Mouse (Mus musculus): ENCODE measurements around the gene Gabra2.

Gene Gabra2

DNA sequence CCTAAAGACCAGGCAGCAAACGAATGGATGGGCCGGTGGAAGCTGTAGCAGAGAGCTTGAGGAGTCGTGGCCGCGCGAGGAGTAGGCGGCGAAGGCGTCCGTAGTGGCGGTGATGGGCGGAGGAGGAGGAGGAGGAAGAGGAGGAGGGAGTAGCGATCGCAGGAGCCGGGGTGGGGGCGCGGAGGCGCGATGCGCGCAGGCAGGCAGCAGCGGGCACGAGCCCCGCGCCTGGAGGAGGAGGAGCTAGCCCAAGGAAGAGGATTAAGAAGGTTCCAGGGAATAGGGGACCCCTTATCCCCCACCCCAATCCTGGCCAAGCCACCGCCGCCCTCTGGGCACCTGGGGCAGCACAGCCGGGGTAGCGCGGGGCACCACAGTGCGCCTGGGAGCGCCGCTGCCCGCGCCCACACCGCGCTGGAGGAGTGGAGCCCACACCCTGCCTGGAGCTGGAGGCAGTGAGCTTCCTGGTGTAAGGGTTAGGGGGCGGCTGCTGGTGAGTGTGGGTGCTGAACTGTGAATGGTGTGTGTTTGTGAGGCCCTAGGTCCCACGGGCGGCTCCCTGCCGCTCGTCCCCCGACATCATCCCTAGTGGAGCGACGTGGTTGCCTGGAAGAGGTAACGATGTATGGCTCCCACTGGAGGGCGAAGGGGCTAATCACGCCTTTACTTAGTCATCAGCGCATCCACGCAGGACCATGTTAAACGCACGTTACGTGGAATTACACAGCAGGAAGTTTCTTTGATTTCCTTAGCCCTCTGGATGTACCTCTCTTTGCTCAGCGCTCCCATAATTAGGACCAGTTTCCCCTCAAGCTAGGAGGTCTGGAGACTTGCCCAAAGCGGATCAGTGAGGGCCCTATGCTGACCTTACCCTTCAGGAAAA, at the start of gene Gabra2:
TSS of gene Gabra2 (minus strand) at position 125 of the 883 bp plus-strand sequence.
- DNase-seq (ENCODE audit: low spot score) = no peak

- DNase-seq (ENCODE audit: low spot score) = no peak
Measured at GRCm38 (mm10) chr5:71136691-71137090, 41.0 kb upstream of the Gabra2 start.

- DNase-seq (ENCODE audit: low spot score) = no peak
Measured at GRCm38 (mm10) chr5:71135840-71136239, 40.2 kb upstream of the Gabra2 start.

DNA sequence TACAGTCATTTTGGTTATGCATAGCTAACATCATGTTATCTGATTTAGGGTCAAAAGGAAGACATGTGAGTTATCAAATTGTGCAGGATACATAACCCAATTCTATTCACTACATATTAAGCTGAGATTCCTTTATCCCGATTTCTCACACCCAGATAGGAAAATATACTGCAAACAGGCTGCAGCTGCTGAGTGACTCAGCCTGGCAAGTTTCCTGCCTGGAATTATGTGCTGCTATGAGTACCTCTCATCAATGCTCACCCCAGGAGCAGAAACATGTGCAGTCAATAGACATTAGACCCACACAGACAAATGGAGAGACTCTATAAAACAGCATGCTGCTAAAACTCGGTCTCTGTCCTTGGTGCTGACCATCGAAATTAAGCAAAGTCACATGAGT, 32.1 kb upstream of the Gabra2 start:
- DNase-seq (ENCODE audit: low spot score) = no peak

GRCm38 (mm10) chr5:71115216-71115615, 19.6 kb upstream of the Gabra2 start:
- DNase-seq (ENCODE audit: low spot score) = peak; percentile 36

- DNase-seq (ENCODE audit: low spot score) = no peak
Measured at GRCm38 (mm10) chr5:71095180-71095579, 469 bp downstream of the Gabra2 start.

- DNase-seq (ENCODE audit: low spot score) = no peak
Measured at GRCm38 (mm10) chr5:71094776-71095175, 873 bp downstream of the Gabra2 start.

DNA sequence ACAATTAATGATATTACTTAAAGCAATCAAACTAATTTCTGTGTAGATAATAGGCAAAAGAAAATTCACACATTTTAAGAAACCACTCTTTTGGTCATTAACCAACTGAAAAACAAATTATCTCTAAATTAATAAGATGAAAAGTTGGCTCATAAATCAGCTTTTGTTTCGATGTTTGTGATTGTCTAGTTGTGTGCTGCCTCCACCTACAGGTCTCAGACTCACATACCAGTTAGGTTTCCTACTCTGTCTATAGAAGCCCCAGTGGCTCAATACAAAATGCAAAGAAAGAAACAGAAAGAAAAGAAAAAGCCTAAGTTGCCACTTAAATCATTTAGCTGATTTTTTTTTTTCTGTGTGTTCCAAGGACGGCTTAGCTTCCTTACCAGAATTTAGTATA, 1.8 kb downstream of the Gabra2 start:
- no peak for DNase-seq (ENCODE audit: low spot score)

- no peak for DNase-seq (ENCODE audit: low spot score)
Measured at GRCm38 (mm10) chr5:71092475-71092874, 3.2 kb downstream of the Gabra2 start.

DNA sequence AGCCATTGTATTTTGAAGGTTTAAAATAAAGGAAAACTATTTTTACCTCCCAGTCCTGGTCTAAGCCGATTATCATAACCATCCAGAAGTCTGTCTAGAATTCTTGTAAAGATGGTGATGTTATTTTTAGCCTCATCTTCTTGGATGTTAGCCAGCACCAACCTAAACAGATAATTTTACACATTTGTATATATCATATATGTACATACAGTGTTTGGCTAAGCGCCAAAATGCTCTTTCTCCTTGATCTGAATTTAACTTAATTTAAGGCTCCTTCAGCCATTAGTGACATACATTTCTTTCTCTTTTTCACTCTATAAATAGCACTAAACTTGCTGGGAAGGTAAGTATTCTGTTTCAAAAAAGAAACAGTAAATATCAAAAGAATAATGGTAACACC, 3.7 kb downstream of the Gabra2 start:
- DNase-seq (ENCODE audit: low spot score) = no peak

DNA sequence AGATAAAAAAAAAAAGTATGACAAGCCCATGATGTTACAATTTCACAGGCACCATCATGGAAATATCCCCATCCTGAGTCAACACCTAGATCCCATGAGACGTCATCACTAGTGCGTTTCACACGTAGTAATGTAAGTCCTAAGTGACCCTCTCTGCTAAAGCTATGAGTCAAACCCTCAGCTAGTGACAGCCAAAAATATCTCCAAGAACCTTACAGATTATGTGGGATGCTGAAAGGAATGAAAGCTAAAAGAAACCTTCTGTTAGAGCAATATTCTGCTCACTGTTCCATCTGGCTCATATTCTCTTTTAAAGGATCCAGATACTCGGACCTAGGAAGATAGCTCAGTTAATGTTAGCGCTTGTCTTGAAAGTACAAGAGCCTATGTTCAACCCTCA, 16.8 kb downstream of the Gabra2 start:
- no peak for DNase-seq (ENCODE audit: low spot score)

DNA sequence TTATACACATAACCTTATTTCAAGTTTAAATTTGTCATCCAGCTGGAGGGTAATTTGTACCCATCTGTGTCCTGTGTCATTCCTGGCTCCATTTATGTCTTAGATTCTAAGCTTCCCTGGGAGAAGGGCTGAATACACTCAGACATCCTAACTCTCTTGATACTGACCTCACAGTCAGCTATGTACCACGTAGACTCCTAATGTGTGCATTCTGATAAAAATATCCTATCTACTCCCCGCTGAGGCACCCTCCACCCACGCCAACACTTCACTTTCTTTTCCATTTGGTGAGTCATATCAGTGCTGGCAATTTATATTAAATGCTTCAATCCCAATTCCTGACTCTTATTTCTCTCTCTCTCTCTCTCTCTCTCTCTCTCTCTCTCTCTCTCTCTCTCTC, 34.0 kb downstream of the Gabra2 start:
- DNase-seq (ENCODE audit: low spot score) = no peak

- no peak for DNase-seq (ENCODE audit: low spot score)
Measured at GRCm38 (mm10) chr5:71058047-71058446, 37.6 kb downstream of the Gabra2 start.

DNA sequence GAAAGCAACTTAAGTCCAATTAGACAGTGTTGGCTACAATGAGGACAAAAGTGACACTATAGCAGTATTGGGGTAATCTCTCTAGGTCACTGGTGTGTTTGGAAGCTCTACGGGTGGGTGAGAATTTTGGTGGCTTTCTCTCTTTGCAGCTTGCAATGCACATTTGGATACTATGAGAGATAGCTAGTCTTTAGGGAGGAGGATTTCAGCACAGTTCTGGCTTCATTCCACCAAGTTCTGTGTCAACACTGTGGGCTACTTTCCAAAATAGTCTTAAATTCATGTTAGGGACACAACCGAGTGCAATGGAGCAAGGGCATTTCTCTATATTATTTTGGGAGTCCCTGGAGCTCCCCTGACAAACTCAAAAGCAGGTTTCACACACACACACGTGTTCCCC, 58.3 kb downstream of the Gabra2 start:
- DNase-seq (ENCODE audit: low spot score) = peak; percentile 19

GRCm38 (mm10) chr5:71025956-71026355, 69.7 kb downstream of the Gabra2 start:
- no peak for DNase-seq (ENCODE audit: low spot score)

DNA sequence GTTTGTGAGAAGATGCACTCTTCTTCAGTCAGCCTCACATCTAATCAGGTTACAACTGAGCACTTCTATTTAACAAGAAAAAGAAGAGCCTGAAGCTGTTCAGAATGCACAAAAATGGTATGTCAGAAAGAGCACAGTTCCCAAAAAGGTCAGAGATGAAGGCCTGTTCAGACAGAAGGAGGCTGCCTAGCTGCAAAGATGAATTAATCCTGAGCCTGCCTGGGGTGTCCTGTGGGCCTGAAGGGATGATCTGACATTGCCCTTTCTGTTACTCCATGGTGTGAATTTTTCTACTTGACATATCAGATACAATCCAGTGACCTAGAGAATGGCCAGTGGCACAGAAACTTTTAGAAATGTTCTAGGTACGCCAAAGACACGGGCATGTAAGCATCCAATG, 83.9 kb downstream of the Gabra2 start:
- DNase-seq (ENCODE audit: low spot score) = no peak

GRCm38 (mm10) chr5:71011271-71011670, 84.4 kb downstream of the Gabra2 start:
- DNase-seq (ENCODE audit: low spot score) = no peak

DNA sequence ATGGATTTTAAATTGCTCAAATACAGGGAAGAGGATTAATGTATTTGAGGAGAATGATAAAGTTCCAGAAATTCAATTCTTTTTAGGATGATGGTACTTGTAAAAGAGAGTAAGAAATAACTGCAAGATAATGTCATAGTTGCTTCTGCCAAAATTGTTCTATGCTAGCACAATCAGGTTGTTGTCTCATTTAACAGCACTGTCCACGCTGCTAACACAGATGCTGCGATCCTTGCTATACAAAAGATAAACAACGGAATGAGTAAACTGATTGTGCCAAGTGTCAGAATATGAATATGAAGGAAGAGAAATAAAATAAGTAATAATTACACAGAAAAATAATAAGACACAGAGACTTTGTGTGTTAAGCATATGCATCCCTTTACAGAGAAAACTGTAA, 84.9 kb downstream of the Gabra2 start:
- DNase-seq (ENCODE audit: low spot score) = no peak

GRCm38 (mm10) chr5:70995617-70996325, 99.9 kb downstream of the Gabra2 start:
- DNase-seq (ENCODE audit: low spot score) = no peak

- no peak for DNase-seq (ENCODE audit: low spot score)
Measured at GRCm38 (mm10) chr5:70993281-70993680, 102.4 kb downstream of the Gabra2 start.

DNA sequence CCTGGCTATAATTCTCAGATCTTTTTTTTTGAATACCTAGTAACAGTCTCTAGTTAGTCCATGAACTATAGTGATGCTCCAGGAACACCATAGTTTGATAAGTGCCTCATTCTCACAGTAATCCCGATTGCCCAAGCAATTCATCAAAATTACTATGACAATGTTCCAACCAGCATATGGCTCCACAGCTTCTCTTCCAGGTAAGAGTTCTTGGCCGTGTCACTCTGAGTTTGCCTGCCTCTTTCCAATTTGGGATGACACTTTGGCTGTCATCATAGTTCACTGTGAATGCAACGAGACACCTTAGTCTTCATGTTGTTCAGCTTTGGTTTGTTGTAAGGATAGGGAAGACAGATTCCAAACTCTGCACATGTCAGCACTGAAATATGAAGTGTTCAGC, 104.8 kb downstream of the Gabra2 start:
- no peak for DNase-seq (ENCODE audit: low spot score)

Measured in adipocyte (in vitro differentiated cells).